ENCODE assay signal across 7 mouse cellular contexts in genomic region chr4:132421556-132421922, GRCm38 (mm10). TPM values are rescaled to one million over a fixed set of nuclear protein-coding genes. Genes with fewer than 3 reads are reported as not detected.
DNase-seq lines count a peak whose midpoint lies in the region; ATAC-seq and TF ChIP-seq lines count a peak whose summit lies in the region.

No protein-coding gene starts in this region.

- peak overlapping the region; percentile 97 for H3K27ac ChIP-seq in lung, postnatal 0 days (ENCODE audit: low read length)
- peak overlapping the region; percentile 94 for H3K27ac ChIP-seq in hindbrain, embryonic 15.5 days (replicated peaks)
- H3K27ac ChIP-seq in midbrain, embryonic 14.5 days (replicated peaks; ENCODE audit: low read depth, low read length), result peak overlapping the region; percentile 91

- TF ChIP-seq CTCF in lung, postnatal 0 days (IDR thresholded peaks at IDR 0.05), result no peak

- H3K4me3 ChIP-seq in lung, postnatal 0 days (ENCODE audit: low read depth, low read length), result peak overlapping the region; percentile 89
- H3K4me3 ChIP-seq in hindbrain, embryonic 15.5 days, result peak overlapping the region; percentile 97
- H3K4me3 ChIP-seq in midbrain, embryonic 14.5 days (replicated peaks; ENCODE audit: low read depth, low read length), result peak overlapping the region; percentile 91

- no peaks in the 10 kb centered on the region for H3K36me3 ChIP-seq in lung, postnatal 0 days (ENCODE audit: insufficient read depth, low read length)
- no peaks in the 10 kb centered on the region for H3K36me3 ChIP-seq in hindbrain, embryonic 15.5 days
- no peaks in the 10 kb centered on the region for H3K36me3 ChIP-seq in midbrain, embryonic 14.5 days (ENCODE audit: control insufficient read depth, insufficient read depth, low read length)

- no peaks in the 10 kb centered on the region for H3K9me3 ChIP-seq in lung, postnatal 0 days (ENCODE audit: low read length)
- no peaks in the 10 kb centered on the region for H3K9me3 ChIP-seq in hindbrain, embryonic 15.5 days
- H3K9me3 ChIP-seq in midbrain, embryonic 14.5 days (ENCODE audit: control insufficient read depth, low read length), result no peaks in the 10 kb centered on the region

- H3K4me2 ChIP-seq in lung, postnatal 0 days (replicated peaks; ENCODE audit: low read depth, low read length), result peak overlapping the region; percentile 59
- H3K4me2 ChIP-seq in hindbrain, embryonic 15.5 days, result peak overlapping the region; percentile 78
- H3K4me2 ChIP-seq in midbrain, embryonic 14.5 days (ENCODE audit: low read length), result peak overlapping the region; percentile 65

- peak; percentile 56 for DNase-seq in lung, postnatal 0 days (ENCODE audit: low spot score)
- DNase-seq in lung, postnatal 4 days, result no peak
- DNase-seq in embryo, embryonic 11 days, result peak; percentile 66
- peak; percentile 57 for DNase-seq in midbrain, embryonic 14.5 days
- no peak for DNase-seq in right cerebral cortex, adult 18-20 months
- DNase-seq in MN1 (ENCODE audit: low spot score), result no peak

- ATAC-seq in lung, postnatal 0 days, result no peak
- no peak for ATAC-seq in hindbrain, embryonic 15.5 days (ENCODE audit: low FRiP score, low read depth)
- ATAC-seq in midbrain, embryonic 14.5 days (ENCODE audit: low FRiP score, low TSS enrichment), result no peak

- under 1% methylated on average over 11 of the region's 13 CpGs for WGBS in lung, postnatal 0 days
- 0% methylated on average over 9 of the region's 13 CpGs for WGBS in hindbrain, embryonic 15.5 days
- 2% methylated on average over 13 of the region's 13 CpGs for WGBS in midbrain, embryonic 14.5 days

- H3K4me1 ChIP-seq in lung, postnatal 0 days (ENCODE audit: insufficient read depth, low read depth, low read length), result peaks cover 9% of the 10 kb centered on the region
- H3K4me1 ChIP-seq in hindbrain, embryonic 15.5 days (replicated peaks), result peaks cover 9% of the 10 kb centered on the region
- peaks cover 12% of the 10 kb centered on the region; the same call in 1 of the 2 replicates for H3K4me1 ChIP-seq in midbrain, embryonic 14.5 days (ENCODE audit: control insufficient read depth, insufficient read depth, low read length)

- peak overlapping the region; percentile 74 for H3K9ac ChIP-seq in lung, postnatal 0 days (replicated peaks; ENCODE audit: low read depth)
- peak overlapping the region; percentile 78 for H3K9ac ChIP-seq in hindbrain, embryonic 15.5 days
- peak overlapping the region; percentile 73 for H3K9ac ChIP-seq in midbrain, embryonic 14.5 days (replicated peaks; ENCODE audit: low read length)

- H3K27me3 ChIP-seq in lung, postnatal 0 days (replicated peaks; ENCODE audit: insufficient read depth, low read length), result no peaks in the 10 kb centered on the region
- H3K27me3 ChIP-seq in hindbrain, embryonic 15.5 days, result no peaks in the 10 kb centered on the region
- no peaks in the 10 kb centered on the region for H3K27me3 ChIP-seq in midbrain, embryonic 14.5 days (ENCODE audit: control insufficient read depth, insufficient read depth, low read length)

- no peak for TF ChIP-seq EP300 in lung, postnatal 0 days (IDR thresholded peaks at IDR 0.05)

RNA-seq across cellular contexts. Expression of gene Phactr4, which starts 0.8 kb away (rescaled TPM):
- 13.4 and 15.3 TPM in 2 replicates for polyA plus RNA-seq in lung, postnatal 0 days (2015; fragmentation: Nextera tagmentation; extraction: Ambion mirVana)
- polyA plus RNA-seq in hindbrain, embryonic 15.5 days (2015; fragmentation: Nextera tagmentation; extraction: Ambion mirVana), result 8.0 and 8.1 TPM in 2 replicates
- polyA plus RNA-seq in midbrain, embryonic 14.5 days (2014; fragmentation: Nextera tagmentation; extraction: Ambion mirVana), result 7.4 and 11.1 TPM in 2 replicates

RNA-seq across cellular contexts. Expression of gene Med18, which starts 42.2 kb away (rescaled TPM):
- 10.4 and 11.3 TPM in 2 replicates for polyA plus RNA-seq in lung, postnatal 0 days (2015; fragmentation: Nextera tagmentation; extraction: Ambion mirVana)
- polyA plus RNA-seq in hindbrain, embryonic 15.5 days (2015; fragmentation: Nextera tagmentation; extraction: Ambion mirVana), result 14.6 and 16.1 TPM in 2 replicates
- 8.9 and 10.8 TPM in 2 replicates for polyA plus RNA-seq in midbrain, embryonic 14.5 days (2014; fragmentation: Nextera tagmentation; extraction: Ambion mirVana)

Comparison
In these comparisons a context has a peak if more than half of its experiments do, and no peak if none do; other contexts are left out.
1. DNase-seq: peak in lung, postnatal 0 days (single experiment), embryo, embryonic 11 days (single experiment) and midbrain, embryonic 14.5 days (single experiment); none in lung, postnatal 4 days (0 of 2), right cerebral cortex, adult 18-20 months (single experiment) and MN1 (single experiment).
2. Peak in every context shown above with its lines, with median percentiles within 50 percentile points of each other: H3K27ac ChIP-seq, H3K4me2 ChIP-seq, H3K4me3 ChIP-seq and H3K9ac ChIP-seq.